In the genomic region with DNA sequence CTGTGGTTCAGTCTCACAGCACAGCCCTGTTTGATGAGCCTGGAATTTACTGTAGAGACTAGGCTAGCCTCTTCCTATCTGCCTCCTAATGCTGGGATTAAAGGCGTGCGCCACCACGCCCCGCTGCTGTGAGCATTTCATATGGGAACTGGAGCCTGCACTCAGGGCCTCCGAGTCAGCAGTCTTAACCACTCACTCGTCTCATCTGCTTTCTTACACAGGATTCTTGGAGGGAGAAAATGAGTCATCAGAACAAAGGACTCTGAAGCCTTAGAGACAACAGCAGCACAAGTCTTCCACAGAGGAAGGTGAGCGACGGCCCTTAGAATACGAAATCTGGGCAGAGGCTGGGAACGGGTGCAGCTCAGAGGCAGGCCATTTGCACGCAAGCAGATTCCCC, we compare ENCODE assay signal across 8 mouse cellular contexts.
"Had no signal": no experiment of that assay in that cellular context is flagged by ENCODE, and none has a peak within 500 bp of the region (broad histone marks: within the 10 kb centered on the region; RNA-seq: fewer than 3 reads in every experiment).

No protein-coding gene starts in this region.

- DNase-seq: kidney, adult 2 months; kidney, postnatal 25 days; lung, postnatal 14 days; retina, postnatal 1 day; right cerebral cortex, postnatal 4 days; spleen, adult 18-20 months; thymus, adult 2 months; thymus, postnatal 25 days had no signal
